Comparison of ENCODE assay signal across 20 mouse cellular contexts in genomic region chr16:89296620-89297019, GRCm38 (mm10).
"Had no signal": no experiment of that assay in that cellular context is flagged by ENCODE, and none has a peak within 500 bp of the region (broad histone marks: within the 10 kb centered on the region; RNA-seq: fewer than 3 reads in every experiment).

No protein-coding gene starts in this region.

- H3K4me1 ChIP-seq: lung, embryonic 15.5 days; midbrain, embryonic 10.5 days; midbrain, embryonic 12.5 days; neural tube, embryonic 13.5 days; neural tube, embryonic 15.5 days had no signal

- H3K4me3 ChIP-seq: lung, embryonic 15.5 days; midbrain, embryonic 10.5 days; midbrain, embryonic 12.5 days; myocyte; neural tube, embryonic 13.5 days; neural tube, embryonic 15.5 days had no signal

- DNase-seq: lung, adult 2 months; lung, postnatal 14 days; lung, postnatal 4 days; midbrain, embryonic 14.5 days; retina, postnatal 1 day; right cerebral cortex, adult 18-20 months; right cerebral cortex, postnatal 25 days; right cerebral cortex, postnatal 4 days; spleen, adult 18-20 months; thymus, adult 18-20 months; thymus, postnatal 14 days; thymus, postnatal 36 days had no signal

- H3K27ac ChIP-seq: lung, embryonic 15.5 days; midbrain, embryonic 10.5 days; midbrain, embryonic 12.5 days; neural tube, embryonic 13.5 days; neural tube, embryonic 15.5 days had no signal

- H3K9ac ChIP-seq: lung, embryonic 15.5 days; midbrain, embryonic 12.5 days; neural tube, embryonic 13.5 days; neural tube, embryonic 15.5 days had no signal

- H3K36me3 ChIP-seq: lung, embryonic 15.5 days; midbrain, embryonic 10.5 days; midbrain, embryonic 12.5 days; neural tube, embryonic 13.5 days; neural tube, embryonic 15.5 days had no signal

- H3K4me2 ChIP-seq: lung, embryonic 15.5 days; midbrain, embryonic 12.5 days; neural tube, embryonic 13.5 days; neural tube, embryonic 15.5 days had no signal

- ATAC-seq: lung, postnatal 0 days; midbrain, embryonic 16.5 days had no signal

- H3K9me3 ChIP-seq: lung, embryonic 15.5 days; midbrain, embryonic 10.5 days; midbrain, embryonic 12.5 days; neural tube, embryonic 13.5 days; neural tube, embryonic 15.5 days had no signal

- H3K27me3 ChIP-seq: lung, embryonic 15.5 days; midbrain, embryonic 12.5 days; neural tube, embryonic 13.5 days; neural tube, embryonic 15.5 days had no signal
